Mouse (Mus musculus) liver, embryonic 12.5 days (tissue): ENCODE results near the gene Cdc42ep5. TPM values are rescaled to one million over a fixed set of nuclear protein-coding genes. Genes with fewer than 3 reads are reported as not detected.
A peak's percentile ranks its signal among the peaks of the same experiment; 100 is the strongest.
"Not testable (repeated sequence)": the region's sequence is repeated elsewhere in the genome, so short reads cannot be mapped to it uniquely, and the experiment has no call there.

ENCODE experiments used
- ATAC-seq: fragments of 200-750 bp; cut with Nextera tagmentation; 2 replicates; pipeline ENCODE4 v1.8.0; 2017; ENCODE audit warnings: moderate number of reproducible peaks, mild to moderate bottlenecking, moderate library complexity
- H3K27ac ChIP-seq: fragments of 300-500 bp; sonication (generic); 2 replicates; pipeline ENCODE4 v1.5.1; 2016; ENCODE audit warnings: mild to moderate bottlenecking
- H3K27me3 ChIP-seq: fragments of 300-500 bp; sonication (generic); replicated peaks from 2 replicates; pipeline ENCODE4 v1.6.1; 2016; ENCODE audit warnings: mild to moderate bottlenecking, moderate library complexity
- H3K36me3 ChIP-seq: fragments of 300-500 bp; sonication (generic); 2 replicates; pipeline ENCODE4 v1.6.1; 2016; ENCODE audit warnings: mild to moderate bottlenecking, moderate library complexity
- H3K4me1 ChIP-seq: fragments of 300-500 bp; sonication (generic); 2 replicates; pipeline ENCODE4 v1.6.1; 2016
- H3K4me2 ChIP-seq: fragments of 300-500 bp; sonication (generic); 2 replicates; pipeline ENCODE4 v1.6.1; 2016; ENCODE audit warnings: mild to moderate bottlenecking, moderate library complexity
- H3K4me3 ChIP-seq: fragments of 300-500 bp; sonication (generic); 2 replicates; pipeline ENCODE4 v1.5.1; 2016; ENCODE audit warnings: mild to moderate bottlenecking, moderate library complexity
- H3K9ac ChIP-seq: fragments of 300-500 bp; sonication (generic); 2 replicates; pipeline ENCODE4 v1.6.1; 2016; ENCODE audit warnings: mild to moderate bottlenecking, moderate library complexity
- H3K9me3 ChIP-seq: fragments of 300-500 bp; sonication (generic); replicated peaks from 2 replicates; pipeline ENCODE4 v1.6.1; 2016; ENCODE audit warnings: mild to moderate bottlenecking, moderate library complexity
- WGBS: fragments of 180-500 bp; shearing (Covaris S2); methylation state at CpG from one replicate; pipeline ENCODE4 v1.1.7; 2016; ENCODE audit not compliant: insufficient replicate concordance; 5-methylcytosine and 5-hydroxymethylcytosine counted together
- polyA plus RNA-seq: library from polyadenylated mRNA; unstranded; fragments of >200 nt; fragmentation: Nextera tagmentation; extraction: Ambion mirVana; gene quantifications from 2 replicates; pipeline ENCODE4 v1.2.1, GENCODE M21; 2016

Gene Cdc42ep5
- 10.5 TPM in 2 replicates for polyA plus RNA-seq

DNA sequence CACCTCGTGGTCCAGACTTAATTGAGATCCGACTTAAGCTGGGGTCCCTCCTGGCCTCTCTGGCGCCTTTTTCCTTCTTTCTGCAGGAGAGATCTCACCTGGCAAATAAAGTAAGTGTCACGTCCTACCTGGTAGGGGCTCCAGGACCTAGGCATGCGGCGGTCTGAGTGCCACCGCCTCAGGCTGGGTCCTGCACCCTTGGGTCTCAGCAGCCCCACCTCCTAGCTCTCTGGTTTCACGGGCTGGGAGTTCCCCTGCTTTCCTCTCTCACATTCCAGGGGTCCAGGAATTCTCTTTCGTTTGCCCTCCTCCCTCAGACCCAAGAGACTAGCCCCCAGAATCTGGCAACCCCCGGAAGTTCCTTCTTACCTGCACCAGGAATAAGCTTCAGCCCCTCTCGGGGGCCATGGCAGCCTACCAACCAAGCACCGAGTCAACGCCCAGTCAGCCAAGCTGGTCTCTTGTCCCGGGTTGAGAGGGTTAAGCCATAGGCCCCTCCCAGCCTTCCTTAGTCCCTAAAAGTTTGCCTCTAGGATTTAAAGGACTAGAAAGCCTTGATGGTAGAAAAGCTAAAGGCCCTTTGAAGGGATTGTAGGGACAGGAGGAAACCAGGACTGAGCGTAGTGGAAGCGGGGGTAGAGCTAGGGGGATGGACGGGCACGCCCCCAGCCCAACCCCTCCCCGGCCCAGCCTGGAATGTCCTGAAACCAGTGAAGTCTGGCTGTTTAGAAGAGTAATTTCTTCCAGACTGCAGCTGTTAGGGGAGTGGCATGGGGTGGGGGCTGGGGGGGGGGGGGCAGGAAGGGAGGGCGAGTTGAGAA is at the start of gene Cdc42ep5:
Gene Cdc42ep5, minus strand, starts transcription at position 771 of the 821 bp plus-strand sequence.
- H3K4me2 ChIP-seq, result peak within 1 kb of the TSS; percentile 69
- H3K4me1 ChIP-seq, result peaks cover 27% of the 10 kb centered on the region
- ATAC-seq, result peak; percentile 66
- H3K36me3 ChIP-seq, result no peaks in the 10 kb centered on the region
- no peaks in the 10 kb centered on the region for H3K27me3 ChIP-seq
- 2% methylated on average over 20 of the region's 20 CpGs for WGBS
- no peaks in the 10 kb centered on the region for H3K9me3 ChIP-seq
- peak within 1 kb of the TSS; percentile 58 for H3K27ac ChIP-seq
- peak within 1 kb of the TSS; percentile 48 for H3K9ac ChIP-seq
- H3K4me3 ChIP-seq, result peak within 1 kb of the TSS; percentile 55

DNA sequence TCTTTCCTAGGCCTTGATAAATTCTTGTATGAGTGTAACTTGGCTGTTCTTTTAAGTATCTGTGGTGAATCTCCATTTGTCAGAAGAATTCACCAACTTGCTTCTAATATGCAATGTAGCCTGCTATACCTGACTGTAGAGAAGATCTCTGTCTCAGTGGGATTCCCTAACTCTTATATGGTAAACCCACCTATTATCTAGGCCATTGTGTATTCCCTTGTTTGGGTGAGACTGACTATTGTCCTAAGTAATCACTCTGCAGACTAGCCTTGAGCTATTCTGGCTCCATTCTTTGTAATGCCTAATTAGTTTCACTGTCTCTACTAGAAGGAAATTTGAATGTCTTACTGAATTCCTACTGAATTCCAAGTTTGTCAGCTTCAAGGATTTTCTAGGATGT is 48.8 kb upstream of the Cdc42ep5 start:
- H3K9ac ChIP-seq, H3K27me3 ChIP-seq, H3K4me2 ChIP-seq, H3K4me1 ChIP-seq, H3K9me3 ChIP-seq, ATAC-seq, H3K27ac ChIP-seq, H3K36me3 ChIP-seq, H3K4me3 ChIP-seq: not testable (repeated sequence)

DNA sequence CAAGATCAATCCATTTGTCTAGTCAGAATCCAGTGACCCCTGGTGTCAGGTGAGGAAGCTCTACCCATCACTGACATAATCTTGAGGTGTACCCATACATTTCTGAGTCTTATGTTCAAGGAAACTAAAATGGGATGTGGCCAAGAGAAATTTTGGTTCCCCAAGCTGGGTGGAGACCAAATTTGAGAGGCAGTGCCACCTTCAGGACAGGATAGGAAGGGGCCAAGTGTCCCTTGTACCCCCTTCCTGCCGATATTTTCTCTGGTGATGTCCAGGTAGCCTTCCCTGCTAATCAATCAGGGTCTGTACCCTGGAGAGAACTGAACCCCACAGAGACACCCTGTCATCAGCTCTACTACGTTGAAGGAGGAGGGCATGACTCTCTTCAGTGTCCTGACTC is 44.0 kb upstream of the Cdc42ep5 start:
- Histone ChIP-seq H3K9me3 (no peaks in the 10 kb centered on the region), H3K36me3 (no peaks in the 10 kb centered on the region), H3K4me2 (no peak overlapping the region), H3K9ac (no peak overlapping the region), H3K27me3 (no peaks in the 10 kb centered on the region), H3K4me1 (no peaks in the 10 kb centered on the region), H3K4me3 (no peak overlapping the region), H3K27ac (no peak overlapping the region)
- 39% methylated on average over 2 of the region's 2 CpGs for WGBS
- no peak for ATAC-seq

DNA sequence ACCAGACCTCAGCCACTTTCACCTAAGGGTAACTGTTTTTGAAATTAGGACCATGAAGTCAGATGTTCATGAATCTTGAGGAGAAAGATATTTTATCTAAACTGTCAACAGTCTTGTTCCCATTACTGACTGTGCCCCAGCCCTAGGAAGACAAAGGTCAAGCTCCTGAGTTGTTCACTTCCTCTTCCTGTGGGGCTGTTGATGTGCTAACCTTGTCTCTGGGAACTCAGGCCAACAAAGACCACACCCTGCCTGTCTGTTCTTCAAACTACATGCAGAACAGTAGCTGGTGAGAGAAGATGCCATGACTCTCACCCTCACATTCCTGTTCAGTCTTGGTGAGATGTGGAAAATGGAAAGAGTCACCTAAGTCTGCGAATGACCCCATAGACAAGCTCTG is 42.5 kb upstream of the Cdc42ep5 start:
- no peaks in the 10 kb centered on the region for H3K36me3 ChIP-seq
- no peaks in the 10 kb centered on the region for H3K9me3 ChIP-seq
- H3K27me3 ChIP-seq, result no peaks in the 10 kb centered on the region
- H3K4me1 ChIP-seq, result no peaks in the 10 kb centered on the region
- WGBS, result 77% methylated on average over 1 of the region's 1 CpGs
- H3K27ac ChIP-seq, result no peak overlapping the region
- ATAC-seq, result no peak
- no peak overlapping the region for H3K4me2 ChIP-seq
- H3K4me3 ChIP-seq, result no peak overlapping the region
- H3K9ac ChIP-seq, result no peak overlapping the region

DNA sequence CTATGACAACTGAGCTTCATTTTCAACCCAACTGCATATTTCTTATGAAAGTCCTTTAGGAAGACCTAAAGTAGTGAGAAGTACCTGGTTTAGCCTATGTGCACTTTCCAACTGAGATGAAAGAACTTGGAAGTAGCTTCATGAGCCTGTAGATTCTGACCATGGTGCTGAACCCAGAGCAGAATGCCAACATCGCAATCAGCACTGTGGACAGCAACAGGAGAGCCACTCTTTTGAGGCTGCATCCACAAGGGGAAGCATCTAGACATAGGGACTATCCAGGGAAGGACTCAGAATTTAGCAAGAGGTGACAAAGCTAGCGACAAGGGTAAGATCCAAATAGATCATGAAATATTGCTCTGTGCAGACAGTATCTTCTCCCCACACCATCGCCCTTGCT is 13.8 kb upstream of the Cdc42ep5 start:
- Histone ChIP-seq H3K4me3 (no peak overlapping the region), H3K9ac (no peak overlapping the region), H3K4me2 (no peak overlapping the region), H3K4me1 (no peaks in the 10 kb centered on the region), H3K27me3 (no peaks in the 10 kb centered on the region), H3K36me3 (no peaks in the 10 kb centered on the region), H3K9me3 (no peaks in the 10 kb centered on the region), H3K27ac (no peak overlapping the region)
- no peak for ATAC-seq
- WGBS, result 32% methylated on average over 3 of the region's 3 CpGs

DNA sequence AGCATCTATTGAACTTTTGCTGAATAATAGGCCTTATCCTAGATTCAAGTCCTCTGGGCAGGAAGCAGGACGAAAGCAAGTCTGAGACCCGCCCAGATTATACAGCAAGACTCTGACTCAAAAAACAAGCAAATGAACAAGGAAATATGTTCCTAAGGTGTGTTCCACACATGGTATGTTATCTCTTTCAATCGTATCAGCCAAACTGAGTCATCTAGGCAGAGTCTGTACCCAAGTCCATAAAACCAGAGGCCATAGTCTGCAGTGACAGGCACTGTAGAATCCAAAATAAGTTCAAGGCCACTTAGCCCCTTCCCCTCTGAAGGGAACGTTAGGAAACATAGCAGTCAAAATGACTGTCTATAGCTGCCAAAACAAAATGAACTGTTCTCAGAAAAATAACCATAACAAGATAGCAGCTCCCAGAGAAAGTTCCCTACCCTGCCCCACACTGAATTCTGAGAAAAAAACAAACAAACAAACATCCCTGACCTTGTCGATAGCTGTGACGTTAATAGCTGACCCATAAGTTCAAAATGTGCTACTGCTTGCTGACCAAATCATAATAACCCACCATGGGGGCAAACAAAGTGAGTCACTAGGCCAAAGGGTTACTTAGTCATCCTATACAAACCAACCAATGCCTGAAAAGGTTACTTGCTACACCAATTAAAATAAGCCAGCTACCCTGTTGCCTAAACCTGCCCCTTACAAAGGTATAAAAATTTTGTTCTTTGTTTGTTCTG is 5.7 kb upstream of the Cdc42ep5 start:
- ATAC-seq, result no peak
- H3K4me1 ChIP-seq, result 0 out of 2 replicates have a peak, but pooled peaks cover 2% of the 10 kb centered on the region
- no peaks in the 10 kb centered on the region for H3K36me3 ChIP-seq
- no peaks in the 10 kb centered on the region for H3K9me3 ChIP-seq
- H3K4me2 ChIP-seq, result no peak overlapping the region
- no peak overlapping the region for H3K4me3 ChIP-seq
- no peaks in the 10 kb centered on the region for H3K27me3 ChIP-seq
- WGBS, result 55% methylated on average over 6 of the region's 6 CpGs
- no peak overlapping the region for H3K27ac ChIP-seq
- H3K9ac ChIP-seq, result no peak overlapping the region

DNA sequence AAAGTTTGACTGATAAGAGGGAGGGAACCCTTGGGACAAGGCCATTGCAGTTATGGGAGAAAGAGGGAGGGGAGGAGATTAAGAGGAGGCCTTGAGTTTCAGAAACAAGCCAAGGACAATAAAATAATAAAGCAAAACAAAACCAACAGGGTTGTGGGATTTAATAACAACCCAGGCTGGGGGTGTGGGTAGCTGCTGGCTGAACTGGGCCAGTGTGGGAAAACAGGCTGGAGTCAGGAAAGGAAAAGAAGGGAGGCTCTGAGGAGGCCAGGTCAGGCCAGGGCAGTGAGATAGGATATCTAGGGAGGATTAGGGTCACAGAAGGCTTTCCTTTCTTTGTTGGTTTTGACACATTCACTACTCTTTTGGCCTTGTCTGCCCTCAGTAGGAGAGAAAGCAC is 2.4 kb upstream of the Cdc42ep5 start:
- no peak overlapping the region for H3K9ac ChIP-seq
- no peak overlapping the region for H3K4me3 ChIP-seq
- H3K27me3 ChIP-seq, result no peaks in the 10 kb centered on the region
- peaks cover 27% of the 10 kb centered on the region for H3K4me1 ChIP-seq
- no peak overlapping the region for H3K4me2 ChIP-seq
- no peak overlapping the region for H3K27ac ChIP-seq
- no peak for ATAC-seq
- H3K36me3 ChIP-seq, result no peaks in the 10 kb centered on the region
- no peaks in the 10 kb centered on the region for H3K9me3 ChIP-seq

DNA sequence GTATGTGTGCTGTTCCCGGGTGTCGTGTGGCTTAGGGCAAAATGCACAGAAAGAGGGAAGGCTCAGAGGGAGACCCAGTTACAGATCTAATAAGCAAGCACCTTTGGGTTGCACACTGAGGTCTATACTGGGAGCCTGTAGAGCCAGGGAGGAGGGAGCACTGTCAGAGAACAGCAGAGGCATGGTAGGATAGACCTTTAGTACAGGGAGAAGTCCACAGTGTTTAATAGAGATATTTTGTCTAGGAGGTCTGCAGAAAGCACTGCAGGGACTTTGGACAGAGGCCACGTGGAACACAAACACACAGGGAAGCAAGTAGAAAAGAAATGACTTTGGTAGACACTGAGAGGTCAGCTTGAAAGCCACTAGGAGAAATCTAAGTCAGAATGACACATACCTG is 626 bp upstream of the Cdc42ep5 start:
- H3K27me3 ChIP-seq, result no peaks in the 10 kb centered on the region
- no peaks in the 10 kb centered on the region for H3K36me3 ChIP-seq
- no peak for ATAC-seq
- H3K4me1 ChIP-seq, result peaks cover 27% of the 10 kb centered on the region
- H3K9me3 ChIP-seq, result no peaks in the 10 kb centered on the region
- peak overlapping the region; percentile 69 for H3K4me2 ChIP-seq
- WGBS, result 20% methylated on average over 3 of the region's 3 CpGs
- 0 out of 2 replicates have a peak overlapping the region, but pooled peaks have one; percentile 22 for H3K27ac ChIP-seq
- H3K9ac ChIP-seq, result no peak overlapping the region
- no peak overlapping the region for H3K4me3 ChIP-seq

DNA sequence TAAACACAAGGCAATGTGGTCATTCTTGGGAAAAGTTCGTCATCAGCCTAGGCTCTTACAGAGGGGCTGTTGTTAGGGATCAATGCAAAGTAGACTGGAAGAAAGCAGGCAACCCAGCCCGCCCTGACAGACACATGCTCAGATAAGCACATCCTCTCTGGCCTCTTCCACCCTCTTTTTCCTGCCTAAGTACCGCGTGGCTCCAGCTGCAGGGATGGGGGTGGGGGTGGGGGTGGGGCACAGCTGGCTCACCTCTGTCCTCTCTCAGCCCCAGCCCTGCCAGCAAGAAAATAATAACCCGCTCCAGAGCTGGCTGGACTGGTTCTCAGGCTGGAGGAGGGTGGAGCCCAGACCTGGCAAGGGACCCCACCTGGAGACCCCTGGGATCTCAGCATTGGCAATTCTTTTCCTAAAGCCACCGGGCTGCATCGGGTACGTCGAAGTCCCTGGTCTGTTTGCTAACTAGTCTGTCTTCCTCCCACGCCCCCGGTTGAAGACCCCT is 1.0 kb downstream of the Cdc42ep5 start:
- peak overlapping the region; percentile 58; the same call in 1 of the 2 replicates for H3K27ac ChIP-seq
- peak overlapping the region; percentile 48 for H3K9ac ChIP-seq
- no peaks in the 10 kb centered on the region for H3K27me3 ChIP-seq
- ATAC-seq, result peak; percentile 58
- peak overlapping the region; percentile 55 for H3K4me3 ChIP-seq
- H3K4me1 ChIP-seq, result peaks cover 27% of the 10 kb centered on the region
- no peaks in the 10 kb centered on the region for H3K9me3 ChIP-seq
- H3K4me2 ChIP-seq, result peak overlapping the region; percentile 69
- WGBS, result 2% methylated on average over 11 of the region's 11 CpGs
- no peaks in the 10 kb centered on the region for H3K36me3 ChIP-seq

DNA sequence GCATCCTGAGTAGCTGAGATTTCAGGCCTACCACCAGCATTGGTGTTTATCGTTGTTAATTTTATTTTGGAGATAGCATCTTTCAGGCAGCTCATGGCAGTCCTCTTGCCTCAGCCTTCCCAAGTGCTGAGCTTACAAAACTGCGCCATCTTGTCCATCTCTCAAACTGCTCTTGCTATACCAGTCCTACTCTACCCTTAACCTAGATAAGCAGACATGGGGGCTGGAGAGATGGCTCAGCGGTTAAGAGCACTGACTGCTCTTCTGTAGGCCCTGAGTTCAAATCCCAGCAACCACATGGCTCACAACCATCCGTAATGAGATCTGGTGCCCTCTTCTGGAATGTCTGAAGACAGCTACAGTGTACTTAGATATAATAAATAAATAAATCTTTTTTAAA is 3.1 kb downstream of the Cdc42ep5 start:
- not testable (repeated sequence) for H3K36me3 ChIP-seq, H3K4me3 ChIP-seq, ATAC-seq, H3K27ac ChIP-seq, H3K9me3 ChIP-seq, H3K4me2 ChIP-seq, H3K27me3 ChIP-seq, H3K9ac ChIP-seq
- WGBS, result 75% methylated on average over 4 of the region's 4 CpGs
- peaks cover 27% of the 10 kb centered on the region for H3K4me1 ChIP-seq

DNA sequence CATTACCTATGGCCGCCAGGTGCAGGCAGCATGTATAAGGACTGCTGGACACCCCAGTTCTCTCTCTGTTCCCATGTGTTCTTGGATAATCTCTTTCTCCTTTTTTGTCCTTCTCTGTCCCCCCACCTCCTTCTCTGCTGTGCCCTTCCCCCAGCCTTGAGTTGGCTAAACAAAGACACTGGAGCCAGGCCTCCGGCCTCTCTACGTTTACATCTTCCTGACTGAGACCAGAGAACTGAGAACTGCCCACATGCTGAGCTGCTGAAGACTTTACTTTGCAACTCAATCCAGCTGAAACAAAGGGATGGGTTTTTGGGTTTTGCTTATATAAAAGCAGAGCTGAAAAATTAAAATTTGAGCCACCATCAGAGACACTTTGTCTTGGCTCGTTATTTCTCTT is 9.7 kb downstream of the Cdc42ep5 start:
- WGBS, result 68% methylated on average over 4 of the region's 4 CpGs

DNA sequence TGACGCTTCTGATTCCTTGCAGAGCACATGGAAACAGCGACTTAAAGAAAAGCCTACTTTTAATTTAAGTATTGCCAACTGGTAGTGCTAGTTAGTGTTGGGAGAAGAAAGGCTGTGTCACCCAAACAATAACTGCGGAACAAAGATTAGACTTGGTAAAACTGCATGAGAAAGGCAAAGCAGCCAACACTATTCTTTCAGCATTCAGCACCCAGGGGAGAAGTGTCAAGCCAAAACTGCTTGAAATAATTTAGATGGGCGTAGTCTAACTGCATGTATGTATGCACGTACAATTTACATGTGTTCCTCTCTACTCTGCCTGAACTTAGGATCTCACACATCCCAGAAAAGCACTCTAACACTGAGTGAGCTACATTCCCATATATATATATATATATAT is 10.3 kb downstream of the Cdc42ep5 start:
- H3K9me3 ChIP-seq, result no peaks in the 10 kb centered on the region
- peaks cover 26% of the 10 kb centered on the region for H3K4me1 ChIP-seq
- WGBS, result 65% methylated on average over 5 of the region's 5 CpGs
- H3K36me3 ChIP-seq, result no peaks in the 10 kb centered on the region
- no peak overlapping the region for H3K27ac ChIP-seq
- peaks cover 20% of the 10 kb centered on the region for H3K27me3 ChIP-seq
- ATAC-seq, result no peak
- H3K4me3 ChIP-seq, result no peak overlapping the region
- H3K9ac ChIP-seq, result no peak overlapping the region
- H3K4me2 ChIP-seq, result no peak overlapping the region

More for the DNA sequence above, 9.7 kb downstream of the Cdc42ep5 start:
- Histone ChIP-seq H3K27ac (no peak overlapping the region), H3K4me2 (no peak overlapping the region), H3K36me3 (no peaks in the 10 kb centered on the region), H3K9me3 (no peaks in the 10 kb centered on the region), H3K4me3 (no peak overlapping the region), H3K9ac (no peak overlapping the region), H3K27me3 (peaks cover 20% of the 10 kb centered on the region), H3K4me1 (peaks cover 25% of the 10 kb centered on the region)
- no peak for ATAC-seq
